Mouse (Mus musculus): Measurements from ENCODE around the gene Slco3a1.

DNA sequence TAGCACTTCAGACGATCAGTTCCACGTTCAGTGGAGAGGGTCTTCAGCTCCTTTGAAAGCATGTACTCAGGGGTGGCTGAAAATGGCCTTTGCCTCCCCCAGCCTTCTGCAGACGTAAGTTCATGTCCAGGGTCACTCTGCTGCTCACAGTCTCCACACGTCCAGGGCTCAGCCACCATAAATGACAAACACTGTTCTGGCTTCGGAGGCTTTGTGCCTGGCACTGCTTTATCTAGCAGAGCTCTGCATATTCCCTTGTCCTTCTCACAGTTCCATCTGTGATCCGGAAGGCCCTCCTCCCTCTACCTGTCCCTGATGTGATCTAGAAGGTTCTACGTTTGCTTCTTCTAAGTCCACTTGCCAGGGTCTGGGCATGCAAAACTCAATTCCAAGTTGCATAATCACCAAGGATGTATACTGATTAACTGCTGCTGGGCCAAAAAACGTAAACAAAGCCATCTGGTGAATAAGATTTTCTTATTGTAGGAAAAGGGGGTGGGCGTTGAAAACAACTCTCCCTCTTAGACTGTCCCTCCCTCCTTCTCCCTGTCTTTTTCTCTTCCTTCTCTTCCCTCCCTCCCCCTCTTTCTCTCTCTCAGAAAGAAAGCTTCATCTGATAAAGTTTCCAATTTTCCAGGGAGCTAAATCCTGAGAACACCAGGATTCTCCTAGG, 62.8 kb downstream of the Slco3a1 start:
- TF ChIP-seq GATA1 (IDR thresholded peaks at IDR 0.05; ENCODE audit: borderline replicate concordance, low read length): no peak
- no peak for TF ChIP-seq FLI1 (IDR thresholded peaks at IDR 0.05; ENCODE audit: low read length)
